Mouse (Mus musculus) 416B (cell line): ENCODE data around the gene Lpp.
"Not testable (repeated sequence)": the region's sequence is repeated elsewhere in the genome, so short reads cannot be mapped to it uniquely, and the experiment has no call there.

Experiments
- DNase-seq: peaks from one replicate; pipeline ENCODE4 v3.0.0; 2011; ENCODE audit warnings: low read depth

Gene Lpp

DNA sequence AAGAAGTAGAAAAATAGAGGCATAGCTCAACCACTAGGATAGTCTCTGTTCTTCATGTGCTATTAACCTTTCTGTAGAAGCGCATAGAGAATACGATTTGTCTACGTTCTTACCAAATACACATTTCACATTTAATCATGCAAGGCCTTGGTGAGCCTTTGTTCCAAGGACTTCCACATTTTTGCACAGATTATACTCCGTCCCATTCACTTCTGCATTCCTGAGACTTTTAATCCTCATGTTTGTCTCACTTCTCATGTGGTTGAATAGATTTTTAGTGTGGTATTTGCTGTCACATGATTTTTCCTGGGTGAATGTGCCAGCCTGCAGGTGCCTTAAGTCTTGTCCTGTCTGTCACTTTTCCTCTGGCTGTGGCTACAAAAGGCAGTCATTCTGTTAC, 586.1 kb downstream of the Lpp start:
- DNase-seq = no peak

DNA sequence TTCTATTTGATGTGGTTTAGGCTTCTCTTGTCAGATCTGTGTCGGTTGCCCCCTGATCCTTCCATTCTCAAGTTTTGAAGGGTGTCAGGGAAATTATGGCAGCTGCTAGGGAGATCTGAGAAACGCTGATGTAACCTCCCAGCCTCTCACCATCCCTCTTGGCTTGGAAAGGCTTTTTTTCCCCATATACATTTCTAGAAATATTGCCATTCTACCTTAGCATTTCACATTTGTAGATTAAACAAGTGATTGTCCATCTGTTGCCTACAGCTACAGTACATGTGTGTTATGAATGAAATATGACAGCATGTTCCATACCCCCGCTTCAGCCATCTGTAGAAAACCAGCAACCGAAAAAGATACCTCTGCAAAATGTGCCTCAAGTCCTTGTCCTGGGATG, 589.5 kb downstream of the Lpp start:
- DNase-seq = no peak

DNA sequence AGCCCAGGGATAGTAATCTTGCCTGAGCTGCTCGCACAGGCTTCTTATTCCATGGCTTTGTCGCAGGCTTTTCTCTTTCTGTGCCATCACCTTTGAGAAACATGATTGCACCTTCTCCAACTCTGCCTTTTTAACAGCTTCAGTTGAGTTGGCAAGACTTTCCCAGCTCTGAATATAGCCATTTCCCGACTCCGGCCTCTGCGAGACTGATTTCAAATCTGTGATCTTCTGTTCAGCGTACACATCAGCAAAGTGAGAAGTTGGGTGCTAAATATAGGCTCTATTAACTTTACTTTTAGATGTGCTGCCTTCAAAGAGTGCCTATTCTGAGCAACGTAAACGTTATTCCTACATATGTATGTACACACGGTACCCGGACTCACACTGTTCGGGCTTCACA, 597.0 kb downstream of the Lpp start:
- DNase-seq = no peak

- no peak for DNase-seq
Observed at GRCm38 (mm10) chr16:24991059-24991541, 597.8 kb downstream of the Lpp start.

DNA sequence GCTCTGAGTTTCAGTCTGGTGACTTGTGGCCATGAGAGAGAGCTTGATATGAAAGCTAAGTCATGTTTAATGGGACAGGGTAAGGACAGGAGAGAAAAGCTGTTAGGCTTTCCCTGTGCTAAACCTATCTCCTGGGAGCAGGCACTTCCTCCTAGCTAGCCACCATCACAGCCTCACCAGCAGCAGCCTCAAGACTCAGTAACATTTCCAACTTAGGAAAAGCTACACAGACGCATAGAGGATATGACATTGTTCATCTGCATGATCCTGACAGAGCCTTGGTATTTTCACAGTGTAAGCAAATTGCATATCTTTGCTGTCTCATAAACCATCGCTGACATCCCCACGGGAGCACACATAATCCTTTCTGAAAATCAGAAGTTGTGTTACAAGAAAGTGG, 598.7 kb downstream of the Lpp start:
- peak; percentile 29 for DNase-seq

DNA sequence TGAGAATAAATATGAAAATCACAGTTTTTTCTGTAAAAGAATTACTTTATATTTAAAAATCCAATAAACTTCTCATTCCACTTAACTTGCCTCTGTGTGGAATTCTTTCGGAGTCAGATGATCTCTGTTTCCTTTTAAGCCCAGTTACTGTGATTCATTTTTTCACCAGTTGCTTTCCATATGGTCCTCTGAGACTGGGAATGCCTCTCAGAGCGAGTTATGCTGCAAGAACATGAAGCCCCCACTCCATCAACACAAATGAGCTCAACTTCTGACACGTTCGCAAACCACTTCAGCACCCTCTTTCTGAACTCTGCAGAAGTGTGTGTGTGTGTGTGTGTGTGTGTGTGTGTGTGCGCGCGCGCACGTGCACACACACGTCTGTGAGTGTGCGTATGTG, 599.2 kb downstream of the Lpp start:
- no peak for DNase-seq

GRCm38 (mm10) chr16:25010980-25011877, 617.9 kb downstream of the Lpp start:
- peak; percentile 89 for DNase-seq

DNA sequence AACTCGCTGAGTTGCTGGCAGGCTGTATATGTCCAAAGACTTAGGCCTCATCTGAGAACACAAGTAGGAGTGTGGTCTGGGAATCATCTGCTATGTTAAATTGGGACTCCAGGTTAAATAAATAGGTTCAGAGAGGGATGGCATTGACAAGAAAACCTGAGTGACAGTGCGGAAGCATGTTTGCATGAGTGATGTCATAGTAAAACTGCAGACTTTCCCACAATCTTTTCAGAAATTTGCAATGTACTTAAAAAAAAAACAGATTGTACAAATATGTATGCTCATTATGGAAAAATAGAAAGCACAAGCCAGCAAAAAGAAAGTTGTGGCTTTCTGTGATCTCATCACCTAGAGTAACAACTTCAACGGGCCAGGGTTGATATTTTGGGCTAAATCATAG, 619.6 kb downstream of the Lpp start:
- DNase-seq = no peak

DNA sequence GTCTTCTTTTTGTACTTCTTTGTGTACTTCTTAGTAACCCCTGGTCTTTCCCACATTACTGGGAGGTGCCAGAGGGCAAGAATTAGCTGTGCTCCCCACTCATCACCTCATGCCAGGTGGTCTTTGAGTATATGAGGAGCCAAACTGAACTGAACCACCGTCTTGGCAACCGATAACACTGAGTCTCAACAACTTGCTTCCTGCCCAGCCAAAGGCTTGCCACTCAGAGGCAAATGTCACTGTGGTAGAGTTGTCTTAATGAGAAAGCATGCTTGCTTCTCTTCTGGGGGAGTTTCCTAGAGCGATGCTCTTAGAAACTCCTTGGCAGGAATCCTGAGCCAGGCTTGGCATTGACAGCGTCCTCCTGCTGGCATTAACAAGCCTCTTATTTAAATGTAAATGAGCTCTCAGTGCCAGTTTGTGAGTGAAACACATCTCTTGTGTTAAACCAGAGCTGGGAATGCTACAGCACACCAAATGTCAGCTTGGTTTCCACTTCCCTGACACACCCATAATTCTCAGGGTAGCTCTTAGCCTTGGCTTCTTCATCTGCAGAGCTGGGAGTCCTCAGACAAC, 623.0 kb downstream of the Lpp start:
- DNase-seq = peak; percentile 31

- DNase-seq = peak; percentile 57
Observed at GRCm38 (mm10) chr16:25017046-25017445, 623.7 kb downstream of the Lpp start.

GRCm38 (mm10) chr16:25021743-25022359, 628.5 kb downstream of the Lpp start:
- DNase-seq = not testable (repeated sequence)

GRCm38 (mm10) chr16:25024591-25024990, 631.3 kb downstream of the Lpp start:
- no peak for DNase-seq

DNA sequence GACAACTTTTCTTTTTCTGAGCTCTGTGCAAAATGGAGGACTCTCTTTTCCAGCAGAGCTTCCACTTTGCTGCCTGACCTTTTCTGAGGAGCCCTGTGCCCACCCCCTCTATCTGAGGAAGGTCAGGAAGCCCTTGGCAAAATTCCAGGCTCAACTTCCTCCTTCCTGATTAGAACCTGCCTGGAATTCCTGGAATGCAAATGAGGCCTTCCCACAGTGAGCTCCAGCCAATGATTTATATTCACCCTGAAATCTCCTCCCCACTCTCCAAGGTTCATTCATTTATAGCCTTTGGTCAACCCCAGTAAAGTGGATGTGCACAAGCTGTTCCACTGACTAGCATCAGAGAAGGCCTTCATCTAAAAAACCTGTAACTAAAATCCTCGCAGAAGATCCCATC, 632.9 kb downstream of the Lpp start:
- no peak for DNase-seq

- DNase-seq = no peak
Observed at GRCm38 (mm10) chr16:25029548-25029947, 636.2 kb downstream of the Lpp start.

DNA sequence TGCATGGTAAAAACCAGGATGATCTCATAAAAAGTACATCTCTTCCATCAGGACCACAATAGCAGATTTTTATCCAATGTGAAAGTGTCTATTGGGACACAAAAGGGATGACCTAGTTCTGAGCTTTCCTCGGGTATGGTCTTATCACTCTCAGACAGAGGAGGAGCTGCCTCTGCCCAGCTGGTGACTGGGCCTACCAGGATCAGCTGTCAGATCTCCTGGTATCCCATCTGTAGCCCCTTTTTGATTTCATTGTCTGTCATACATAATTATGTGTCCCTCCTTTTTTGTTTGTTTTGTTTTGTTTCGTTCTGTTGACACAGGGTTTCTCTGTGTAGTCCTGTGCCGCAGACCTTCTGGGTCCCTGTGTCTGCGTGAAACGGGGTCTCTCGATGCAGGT, 644.1 kb downstream of the Lpp start:
- no peak for DNase-seq

- DNase-seq = no peak
Observed at GRCm38 (mm10) chr16:25038529-25038928, 645.2 kb downstream of the Lpp start.

GRCm38 (mm10) chr16:25039904-25040303, 646.6 kb downstream of the Lpp start:
- no peak for DNase-seq

GRCm38 (mm10) chr16:25041165-25041564, 647.9 kb downstream of the Lpp start:
- DNase-seq = peak; percentile 31

- peak; percentile 81 for DNase-seq
Observed at GRCm38 (mm10) chr16:25041855-25042529, 648.7 kb downstream of the Lpp start.
